Mouse (Mus musculus): ENCODE measurements around the gene Olfr1367.

- no peak for TF ChIP-seq CTCF (IDR thresholded peaks at IDR 0.05; ENCODE audit: borderline replicate concordance, extremely low read depth, insufficient read depth, insufficient read length)
- no peak for TF ChIP-seq POLR2A (IDR thresholded peaks at IDR 0.05; ENCODE audit: borderline replicate concordance, extremely low read depth, insufficient read depth, insufficient read length, poor library complexity, severe bottlenecking)
Measured at GRCm38 (mm10) chr13:21395211-21395610, 48.5 kb downstream of the Olfr1367 start.
